26 mouse cellular contexts compared by ENCODE assay signal in genomic region chr16:76577206-76577605, GRCm38 (mm10).
"Had no signal": no experiment of that assay in that cellular context is flagged by ENCODE, and none has a peak within 500 bp of the region (broad histone marks: within the 10 kb centered on the region; RNA-seq: fewer than 3 reads in every experiment).

No protein-coding gene starts in this region.

- H3K36me3 ChIP-seq: heart, embryonic 13.5 days; heart, embryonic 15.5 days; intestine, embryonic 15.5 days; limb, embryonic 10.5 days; limb, embryonic 12.5 days; liver, embryonic 12.5 days had no signal

- H3K27ac ChIP-seq: gastrocnemius, adult 2 months; heart, adult 2 months; heart, embryonic 13.5 days; heart, embryonic 15.5 days; hindbrain, embryonic 14.5 days; intestine, embryonic 15.5 days; layer of hippocampus, adult 2 months; left cerebral cortex, adult 2 months; limb, embryonic 10.5 days; limb, embryonic 12.5 days; liver, embryonic 12.5 days; liver, embryonic 14.5 days had no signal

- DNase-seq: gastrocnemius, adult 2 months; gastrocnemius, postnatal 10 days; gastrocnemius, postnatal 25 days; heart, adult 11 months; heart, adult 2 months; heart, postnatal 14 days; heart, postnatal 36 days; kidney, adult 18-20 months; kidney, adult 8-10 months; kidney, postnatal 10 days; kidney, postnatal 25 days; kidney, postnatal 4 days had no signal

- ATAC-seq: hindbrain, embryonic 16.5 days; inflammation-experienced regulatory T-cells, adult 6 months; intestine, embryonic 15.5 days; intestine, postnatal 0 days; liver, embryonic 12.5 days had no signal

- H3K4me2 ChIP-seq: heart, embryonic 11.5 days; heart, embryonic 13.5 days; heart, embryonic 15.5 days; hindbrain, embryonic 14.5 days; intestine, embryonic 15.5 days; limb, embryonic 12.5 days; liver, embryonic 12.5 days had no signal

- H3K9ac ChIP-seq: heart, embryonic 13.5 days; heart, embryonic 15.5 days; hindbrain, embryonic 14.5 days; intestine, embryonic 15.5 days; limb, embryonic 12.5 days; liver, embryonic 12.5 days; liver, embryonic 14.5 days had no signal

- H3K9me3 ChIP-seq: heart, embryonic 15.5 days; intestine, embryonic 15.5 days; limb, embryonic 10.5 days; limb, embryonic 12.5 days; liver, embryonic 12.5 days had no signal

- H3K4me1 ChIP-seq: heart, embryonic 13.5 days; heart, embryonic 15.5 days; intestine, embryonic 15.5 days; limb, embryonic 10.5 days; limb, embryonic 12.5 days; liver, embryonic 12.5 days had no signal

- H3K27me3 ChIP-seq: heart, embryonic 13.5 days; heart, embryonic 15.5 days; intestine, embryonic 15.5 days; limb, embryonic 12.5 days; liver, embryonic 12.5 days had no signal

- H3K4me3 ChIP-seq: gastrocnemius, adult 2 months; heart, adult 2 months; heart, embryonic 13.5 days; heart, embryonic 15.5 days; intestine, embryonic 15.5 days; layer of hippocampus, adult 2 months; left cerebral cortex, adult 2 months; limb, embryonic 10.5 days; limb, embryonic 12.5 days; liver, embryonic 12.5 days had no signal
